In genomic region chr15:83365697-83366096, GRCm38 (mm10) we compare ENCODE assay signal across 18 mouse cellular contexts. TPM values are rescaled to one million over a fixed set of nuclear protein-coding genes. Genes with fewer than 3 reads are reported as not detected.
A peak's percentile ranks its signal among the peaks of the same experiment; 100 is the strongest.
DNase-seq lines count a peak whose midpoint lies in the region; ATAC-seq and TF ChIP-seq lines count a peak whose summit lies in the region.
"Had no signal": no experiment of that assay in that cellular context is flagged by ENCODE, and none has a peak within 500 bp of the region (broad histone marks: within the 10 kb centered on the region; RNA-seq: fewer than 3 reads in every experiment).

No protein-coding gene starts in this region.

- no peak for TF ChIP-seq EP300 in heart, adult 2 months (IDR thresholded peaks at IDR 0.05; ENCODE audit: insufficient read depth, low read depth, low read length)
- TF ChIP-seq EP300 in MEL (IDR thresholded peaks at IDR 0.05; ENCODE audit: low read depth in 1 of 2, low read length in 2 of 2): no peak

- no peak overlapping the region for H3K27ac ChIP-seq in heart, adult 2 months
- no peak overlapping the region for H3K27ac ChIP-seq in lung, embryonic 14.5 days (ENCODE audit: low read depth)
- H3K27ac ChIP-seq in MEL (ENCODE audit: control insufficient read depth, low read depth, low read length): no peak overlapping the region
- H3K27ac ChIP-seq in stomach, embryonic 15.5 days: no peak overlapping the region
- H3K27ac ChIP-seq: embryonic facial prominence, embryonic 15.5 days; heart, embryonic 10.5 days; midbrain, embryonic 12.5 days had no signal

- H3K9ac ChIP-seq in heart, adult 2 months (ENCODE audit: low read depth, low read length): no peak overlapping the region
- H3K9ac ChIP-seq in lung, embryonic 14.5 days: no peak overlapping the region
- H3K9ac ChIP-seq in MEL (ENCODE audit: control insufficient read depth, low read depth, low read length, poor library complexity, severe bottlenecking): no peak overlapping the region
- H3K9ac ChIP-seq in stomach, embryonic 15.5 days: no peak overlapping the region
- H3K9ac ChIP-seq: embryonic facial prominence, embryonic 15.5 days; midbrain, embryonic 12.5 days had no signal

- H3K79me2 ChIP-seq in heart, adult 2 months (replicated peaks; ENCODE audit: control insufficient read depth, insufficient read depth, low read length): no peaks in the 10 kb centered on the region
- H3K79me2 ChIP-seq in MEL (ENCODE audit: control insufficient read depth, insufficient read depth, low read length, poor library complexity): peaks cover 6% of the 10 kb centered on the region

- no peak for TF ChIP-seq POLR2A in heart, adult 2 months (IDR thresholded peaks at IDR 0.05; ENCODE audit: insufficient read depth, low read depth, low read length)
- TF ChIP-seq POLR2A in MEL (IDR thresholded peaks at IDR 0.05; ENCODE audit: control insufficient read depth in 1 of 2, insufficient read depth in 1 of 2, low read depth in 1 of 2, low read length in 2 of 2, poor library complexity in 1 of 2): no peak

- H3K9me3 ChIP-seq in lung, embryonic 14.5 days (ENCODE audit: low read depth, low read length): no peaks in the 10 kb centered on the region
- no peaks in the 10 kb centered on the region for H3K9me3 ChIP-seq in MEL (replicated peaks; ENCODE audit: insufficient read depth, low read length)
- no peaks in the 10 kb centered on the region for H3K9me3 ChIP-seq in stomach, embryonic 15.5 days
- H3K9me3 ChIP-seq: embryonic facial prominence, embryonic 15.5 days; heart, embryonic 10.5 days; midbrain, embryonic 12.5 days had no signal

- no peak overlapping the region for H3K4me3 ChIP-seq in heart, adult 2 months
- no peak overlapping the region for H3K4me3 ChIP-seq in lung, embryonic 14.5 days (ENCODE audit: low read depth, low read length)
- no peak overlapping the region; a peak in 1 of 4 replicates for H3K4me3 ChIP-seq in MEL (ENCODE audit: control insufficient read depth in 1 of 2, insufficient read depth in 1 of 2, low read depth in 2 of 2, low read length in 2 of 2)
- H3K4me3 ChIP-seq in stomach, embryonic 15.5 days (replicated peaks): no peak overlapping the region
- H3K4me3 ChIP-seq: embryonic facial prominence, embryonic 15.5 days; heart, embryonic 10.5 days; midbrain, embryonic 12.5 days had no signal

- peak; percentile 15 for TF ChIP-seq RAD21 in MEL (IDR thresholded peaks at IDR 0.05; ENCODE audit: low read depth, low read length)

- no peaks in the 10 kb centered on the region for H3K36me3 ChIP-seq in heart, adult 2 months (ENCODE audit: control insufficient read depth, insufficient read depth, low read length)
- no peaks in the 10 kb centered on the region for H3K36me3 ChIP-seq in lung, embryonic 14.5 days (ENCODE audit: insufficient read depth)
- peaks cover 0 to 20% of the 10 kb centered on the region in 2 experiments; a peak in 2 of 4 replicates for H3K36me3 ChIP-seq in MEL (ENCODE audit: control insufficient read depth in 1 of 2, insufficient read depth in 2 of 2, low read length in 2 of 2)
- H3K36me3 ChIP-seq in stomach, embryonic 15.5 days: no peaks in the 10 kb centered on the region
- H3K36me3 ChIP-seq: embryonic facial prominence, embryonic 15.5 days; heart, embryonic 10.5 days; midbrain, embryonic 12.5 days had no signal

- peak overlapping the region; percentile 79; the same call in 1 of the 2 replicates for H3K4me2 ChIP-seq in lung, embryonic 14.5 days
- H3K4me2 ChIP-seq in stomach, embryonic 15.5 days: peak overlapping the region; percentile 32; the same call in 1 of the 2 replicates
- H3K4me2 ChIP-seq: embryonic facial prominence, embryonic 15.5 days; midbrain, embryonic 12.5 days had no signal

- peak; percentile 39 for TF ChIP-seq CTCF in heart, adult 2 months (IDR thresholded peaks at IDR 0.05)
- peak; percentile 31; the same call in 1 of the 2 replicates for TF ChIP-seq CTCF in lung, embryonic 14.5 days (IDR thresholded peaks at IDR 0.05; ENCODE audit: low read depth)
- TF ChIP-seq CTCF in MEL (IDR thresholded peaks at IDR 0.05 in 2 of 3, conservative IDR thresholded peaks at IDR 0.05 in 1 of 3; ENCODE audit: control insufficient read depth in 1 of 3, insufficient read depth in 1 of 3, low read depth in 2 of 3, low read length in 3 of 3, poor library complexity in 1 of 3, severe bottlenecking in 1 of 3): peak in 1 of 3 experiments; percentile 34; a peak in 2 of 6 replicates

- H3K4me1 ChIP-seq in heart, adult 2 months (ENCODE audit: control insufficient read depth, insufficient read depth, low read length): peaks cover 2% of the 10 kb centered on the region; the same call in 1 of the 2 replicates
- H3K4me1 ChIP-seq in lung, embryonic 14.5 days (ENCODE audit: insufficient read depth): 0 out of 2 replicates have a peak, but pooled peaks cover 6% of the 10 kb centered on the region
- H3K4me1 ChIP-seq in MEL (ENCODE audit: control insufficient read depth in 1 of 2, insufficient read depth in 2 of 2, low read length in 2 of 2): peaks cover 2 to 13% of the 10 kb centered on the region in 2 experiments; a peak in 3 of 4 replicates
- H3K4me1 ChIP-seq in stomach, embryonic 15.5 days: peaks cover 11% of the 10 kb centered on the region

- DNase-seq in heart, adult 2 months: no peak
- DNase-seq in heart, postnatal 14 days: no peak
- no peak for DNase-seq in lung, embryonic 14.5 days
- DNase-seq in lung, postnatal 25 days (ENCODE audit: low spot score): no peak
- DNase-seq in MEL (ENCODE audit: low read depth, low spot score): no peak
- DNase-seq: B cell, adult 2 months; cerebellum, adult 18-20 months; heart, postnatal 4 days; lung, adult 18-20 months; right cerebral cortex, postnatal 14 days; thymus, postnatal 14 days had no signal

- no peak for ATAC-seq in lung, embryonic 14.5 days (ENCODE audit: insufficient read depth)
- no peak for ATAC-seq in stomach, embryonic 15.5 days (ENCODE audit: insufficient read depth, low FRiP score, low read depth)
- ATAC-seq in activated CD4-positive, CD25-positive, alpha-beta regulatory T cell, adult 4 months: no peak
- no peak for ATAC-seq in inflammation-experienced regulatory T-cells, adult 6 months
- ATAC-seq: forebrain, embryonic 16.5 days had no signal

- 0 out of 2 replicates have a peak, but pooled peaks cover 1% of the 10 kb centered on the region for H3K27me3 ChIP-seq in heart, adult 2 months (ENCODE audit: control insufficient read depth, insufficient read depth, low read length)
- H3K27me3 ChIP-seq in lung, embryonic 14.5 days (ENCODE audit: insufficient read depth, low read length): no peaks in the 10 kb centered on the region
- no peaks in the 10 kb centered on the region for H3K27me3 ChIP-seq in MEL (ENCODE audit: control insufficient read depth in 1 of 2, insufficient read depth in 2 of 2, low read length in 2 of 2)
- H3K27me3 ChIP-seq in stomach, embryonic 15.5 days (replicated peaks): no peaks in the 10 kb centered on the region
- H3K27me3 ChIP-seq: embryonic facial prominence, embryonic 15.5 days had no signal

- intact Hi-C loops in heart, adult 2 months (cut with DNase I): no loop called here
- intact Hi-C loops in heart, postnatal 14 days (cut with DNase I): no loop called here

TF ChIP-seq in MEL, 35 proteins besides CTCF, POLR2A, EP300 and RAD21:
- no peak for TF ChIP-seq USF2 (IDR thresholded peaks at IDR 0.05; ENCODE audit: borderline replicate concordance in 1 of 2, insufficient read depth in 1 of 2, low read depth in 1 of 2, low read length in 2 of 2)
- TF ChIP-seq SMC3 (IDR thresholded peaks at IDR 0.05; ENCODE audit: low read depth, low read length): peak; percentile 23; the same call in 1 of the 2 replicates

RNA-seq across cellular contexts. Expression of gene Arfgap3, which starts 15.7 kb away (rescaled TPM):
- total RNA-seq in heart, adult 2 months (2021): 1 to 10 TPM; 9.6 to 9.8 TPM
- 12.2 and 13.1 TPM in 2 replicates for polyA plus RNA-seq in heart, adult 2 months (2012; rRNA removed)
- 10 to 100 TPM; 11.6 to 14.5 TPM for total RNA-seq in heart, postnatal 14 days (2021)
- 37.7 and 41.3 TPM in 2 replicates for polyA plus RNA-seq in lung, embryonic 14.5 days (2014; fragmentation: Nextera tagmentation; extraction: Ambion mirVana)
- 8.2 and 8.6 TPM in 2 replicates for total RNA-seq in MEL (2012; rRNA removed)
- polyA plus RNA-seq in MEL (2012; ENCODE audit: insufficient read depth in 1 of 2, insufficient read length in 2 of 2, low read depth in 1 of 2, low replicate concordance in 2 of 2, missing spikeins in 1 of 2): 10 to 100 TPM in 1 of 2 experiments, not detected in 1; 12.4 TPM
- 63.0 and 72.4 TPM in 2 replicates for polyA plus RNA-seq in stomach, embryonic 15.5 days (2015; fragmentation: Nextera tagmentation; extraction: Ambion mirVana)
- 10 to 100 TPM; 11.3 to 13.7 TPM for polyA plus RNA-seq in activated CD4-positive, CD25-positive, alpha-beta regulatory T cell, adult 4 months (2017; shearing (Covaris generic))
- polyA plus RNA-seq in inflammation-experienced regulatory T-cells, adult 6 months (2017; shearing (Covaris generic)): 10 to 100 TPM; 11.7 to 14.1 (median 13.4) TPM
